12 mouse cellular contexts compared by ENCODE assay signal in genomic region chr6:128022207-128022606, GRCm38 (mm10).
DNase-seq lines count a peak whose midpoint lies in the region; ATAC-seq and TF ChIP-seq lines count a peak whose summit lies in the region.
"Had no signal": no experiment of that assay in that cellular context is flagged by ENCODE, and none has a peak within 500 bp of the region (broad histone marks: within the 10 kb centered on the region; RNA-seq: fewer than 3 reads in every experiment).

No protein-coding gene starts in this region.

- peaks cover 28% of the 10 kb centered on the region for H3K4me1 ChIP-seq in forebrain, embryonic 11.5 days (replicated peaks; ENCODE audit: control insufficient read depth, insufficient read depth, low read length)
- H3K4me1 ChIP-seq in forebrain, embryonic 16.5 days (replicated peaks; ENCODE audit: control insufficient read depth, insufficient read depth, low read length) = peaks cover 27% of the 10 kb centered on the region
- H3K4me1 ChIP-seq in lung, embryonic 16.5 days (replicated peaks; ENCODE audit: control insufficient read depth, insufficient read depth, low read length) = peaks cover 19% of the 10 kb centered on the region
- peaks cover 57% of the 10 kb centered on the region for H3K4me1 ChIP-seq in limb, embryonic 12.5 days (replicated peaks)
- H3K4me1 ChIP-seq in stomach, postnatal 0 days (replicated peaks; ENCODE audit: control insufficient read depth, insufficient read depth) = peaks cover 7% of the 10 kb centered on the region; the same call in 1 of the 2 replicates

- no peak for TF ChIP-seq EP300 in stomach, postnatal 0 days (optimal IDR thresholded peaks at IDR 0.05)

- no peak overlapping the region for H3K27ac ChIP-seq in forebrain, embryonic 11.5 days (ENCODE audit: low read depth, low read length)
- H3K27ac ChIP-seq in forebrain, embryonic 16.5 days (ENCODE audit: low read length) = no peak overlapping the region
- H3K27ac ChIP-seq in lung, embryonic 16.5 days (ENCODE audit: low read length) = no peak overlapping the region
- peak overlapping the region; percentile 19; the same call in 1 of the 2 replicates for H3K27ac ChIP-seq in limb, embryonic 12.5 days
- peak overlapping the region; percentile 80 for H3K27ac ChIP-seq in stomach, postnatal 0 days (replicated peaks)
- H3K27ac ChIP-seq: layer of hippocampus, adult 2 months had no signal

- H3K36me3 ChIP-seq in forebrain, embryonic 11.5 days (ENCODE audit: control insufficient read depth, insufficient read depth, low read length) = no peaks in the 10 kb centered on the region
- H3K36me3 ChIP-seq in forebrain, embryonic 16.5 days (ENCODE audit: control insufficient read depth, insufficient read depth) = no peaks in the 10 kb centered on the region
- peaks cover 3% of the 10 kb centered on the region; the same call in 1 of the 2 replicates for H3K36me3 ChIP-seq in lung, embryonic 16.5 days (ENCODE audit: control insufficient read depth, insufficient read depth, low read length)
- H3K36me3 ChIP-seq in limb, embryonic 12.5 days = no peaks in the 10 kb centered on the region
- no peaks in the 10 kb centered on the region for H3K36me3 ChIP-seq in stomach, postnatal 0 days (ENCODE audit: control insufficient read depth, insufficient read depth, low read length)

- 41% methylated on average over 6 of the region's 6 CpGs for WGBS in forebrain, embryonic 11.5 days
- 41% methylated on average over 6 of the region's 6 CpGs for WGBS in forebrain, embryonic 16.5 days
- 53% methylated on average over 6 of the region's 6 CpGs for WGBS in lung, embryonic 16.5 days
- 24% methylated on average over 6 of the region's 6 CpGs for WGBS in limb, embryonic 12.5 days
- 59% methylated on average over 6 of the region's 6 CpGs for WGBS in stomach, postnatal 0 days

- H3K4me2 ChIP-seq in forebrain, embryonic 11.5 days (ENCODE audit: low read depth, low read length, severe bottlenecking) = no peak overlapping the region
- H3K4me2 ChIP-seq in forebrain, embryonic 16.5 days (ENCODE audit: low read length) = no peak overlapping the region
- H3K4me2 ChIP-seq in lung, embryonic 16.5 days (ENCODE audit: low read depth, low read length) = no peak overlapping the region
- no peak overlapping the region for H3K4me2 ChIP-seq in limb, embryonic 12.5 days
- no peak overlapping the region for H3K4me2 ChIP-seq in stomach, postnatal 0 days (replicated peaks; ENCODE audit: low read depth)
- H3K4me2 ChIP-seq: liver, embryonic 11.5 days had no signal

- no peaks in the 10 kb centered on the region for H3K27me3 ChIP-seq in forebrain, embryonic 11.5 days (ENCODE audit: control insufficient read depth, insufficient read depth, low read length)
- no peaks in the 10 kb centered on the region for H3K27me3 ChIP-seq in forebrain, embryonic 16.5 days (replicated peaks; ENCODE audit: control insufficient read depth, insufficient read depth, low read length)
- no peaks in the 10 kb centered on the region for H3K27me3 ChIP-seq in lung, embryonic 16.5 days (ENCODE audit: control insufficient read depth, insufficient read depth, low read depth, low read length)
- H3K27me3 ChIP-seq in limb, embryonic 12.5 days = no peaks in the 10 kb centered on the region
- no peaks in the 10 kb centered on the region for H3K27me3 ChIP-seq in stomach, postnatal 0 days (ENCODE audit: control insufficient read depth, insufficient read depth, low read length)

- H3K9me3 ChIP-seq in forebrain, embryonic 11.5 days (ENCODE audit: control insufficient read depth, low read length) = no peaks in the 10 kb centered on the region
- no peaks in the 10 kb centered on the region for H3K9me3 ChIP-seq in forebrain, embryonic 16.5 days (ENCODE audit: control insufficient read depth, low read length)
- H3K9me3 ChIP-seq in lung, embryonic 16.5 days (ENCODE audit: control insufficient read depth, low read length) = no peaks in the 10 kb centered on the region
- H3K9me3 ChIP-seq in limb, embryonic 12.5 days = no peaks in the 10 kb centered on the region
- H3K9me3 ChIP-seq in stomach, postnatal 0 days (ENCODE audit: control insufficient read depth, low read length) = no peaks in the 10 kb centered on the region

- no peak overlapping the region for H3K4me3 ChIP-seq in forebrain, embryonic 11.5 days (ENCODE audit: low read depth, low read length)
- no peak overlapping the region for H3K4me3 ChIP-seq in forebrain, embryonic 16.5 days (replicated peaks; ENCODE audit: low read length)
- no peak overlapping the region for H3K4me3 ChIP-seq in lung, embryonic 16.5 days (ENCODE audit: low read length)
- H3K4me3 ChIP-seq in limb, embryonic 12.5 days (replicated peaks) = no peak overlapping the region
- H3K4me3 ChIP-seq in stomach, postnatal 0 days (ENCODE audit: low read depth, low read length) = no peak overlapping the region
- H3K4me3 ChIP-seq: layer of hippocampus, adult 2 months had no signal

- no peak overlapping the region for H3K9ac ChIP-seq in forebrain, embryonic 11.5 days (ENCODE audit: low read length)
- no peak overlapping the region for H3K9ac ChIP-seq in forebrain, embryonic 16.5 days (replicated peaks; ENCODE audit: low read depth, low read length)
- H3K9ac ChIP-seq in lung, embryonic 16.5 days (ENCODE audit: low read length) = peak overlapping the region; percentile 28; the same call in 1 of the 2 replicates
- no peak overlapping the region for H3K9ac ChIP-seq in limb, embryonic 12.5 days (replicated peaks)
- H3K9ac ChIP-seq in stomach, postnatal 0 days (ENCODE audit: low read length) = no peak overlapping the region

- peak; percentile 42 for ATAC-seq in forebrain, embryonic 11.5 days (replicated peaks; ENCODE audit: low FRiP score)
- ATAC-seq in forebrain, embryonic 16.5 days = no peak
- no peak for ATAC-seq in lung, embryonic 16.5 days (ENCODE audit: low read depth)
- ATAC-seq in limb, embryonic 12.5 days (ENCODE audit: insufficient number of reproducible peaks, insufficient read depth, low FRiP score, low TSS enrichment, low read depth) = peak; percentile 27; the same call in 1 of the 2 replicates
- ATAC-seq in stomach, postnatal 0 days (ENCODE audit: low FRiP score, low TSS enrichment) = peak; percentile 16; the same call in 1 of the 2 replicates

- DNase-seq in forebrain, embryonic 11.5 days (ENCODE audit: low spot score) = no peak
- no peak for DNase-seq in lung, postnatal 4 days
- no peak for DNase-seq in stomach, postnatal 0 days (ENCODE audit: low spot score)
- no peak for DNase-seq in frontal cortex, postnatal 25 days (ENCODE audit: low spot score in 2 of 2)
- no peak for DNase-seq in ovary, adult 18-20 months (ENCODE audit: low spot score)
- DNase-seq: adrenal gland, adult 2 months; cerebellum, adult 9-10 months had no signal

- TF ChIP-seq CTCF in stomach, postnatal 0 days (IDR thresholded peaks at IDR 0.05; ENCODE audit: low read depth) = no peak

Comparison
In these comparisons a context has a peak if more than half of its experiments do, and no peak if none do; other contexts are left out.
1. ATAC-seq: peak in forebrain, embryonic 11.5 days (single experiment), limb, embryonic 12.5 days (single experiment) and stomach, postnatal 0 days (single experiment); none in forebrain, embryonic 16.5 days (single experiment) and lung, embryonic 16.5 days (single experiment).
2. H3K27ac ChIP-seq: peak in limb, embryonic 12.5 days (single experiment) and stomach, postnatal 0 days (single experiment); none in forebrain, embryonic 11.5 days (single experiment), forebrain, embryonic 16.5 days (single experiment) and lung, embryonic 16.5 days (single experiment).